Mouse (Mus musculus): ENCODE measurements around the gene Rnf167.

- TF ChIP-seq POLR2A (IDR thresholded peaks at IDR 0.05; ENCODE audit: insufficient read depth, low read depth, low read length) = no peak
- TF ChIP-seq CTCF (IDR thresholded peaks at IDR 0.05) = peak; percentile 30; the same call in 1 of the 2 replicates
Observed at GRCm38 (mm10) chr11:70612505-70612904, 34.5 kb upstream of the Rnf167 start.
